In the genomic region with DNA sequence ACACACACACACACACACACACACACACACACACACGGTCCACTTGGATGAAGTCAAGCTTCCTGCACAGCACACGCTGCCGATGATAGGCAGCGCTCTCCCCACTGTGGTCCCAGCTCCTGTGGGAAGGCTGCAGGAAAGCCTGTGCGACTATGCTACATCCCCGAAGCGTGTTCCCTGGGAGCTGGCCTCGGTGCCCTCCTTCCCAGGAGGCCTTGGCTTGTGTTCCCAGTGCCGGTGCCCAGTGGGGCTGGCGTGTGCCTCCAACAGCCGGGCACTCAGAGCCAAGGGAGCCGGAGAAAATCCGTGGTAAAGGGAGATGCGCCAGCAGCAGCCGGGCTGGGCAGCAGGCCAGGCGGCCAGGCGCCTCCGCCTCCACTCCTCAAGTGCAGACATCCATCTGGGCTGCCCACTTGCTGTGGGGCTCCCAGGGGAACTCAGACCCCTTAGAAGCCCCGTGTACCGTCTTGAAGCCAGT, we compare ENCODE assay signal across 7 mouse cellular contexts. TPM values are rescaled to one million over a fixed set of nuclear protein-coding genes. Genes with fewer than 3 reads are reported as not detected.
DNase-seq lines count a peak whose midpoint lies in the region; ATAC-seq and TF ChIP-seq lines count a peak whose summit lies in the region.

No protein-coding gene starts in this region.

- peak; percentile 44 for DNase-seq in Patski (ENCODE audit: low read depth, low spot score)
- peak; percentile 67 for DNase-seq in brain, embryonic 18.5 days (ENCODE audit: low read depth, low spot score)
- peak; percentile 73 to 75 for DNase-seq in frontal cortex, postnatal 25 days (ENCODE audit: low spot score in 2 of 2)
- peak; percentile 29 for DNase-seq in hindbrain, embryonic 11.5 days (ENCODE audit: low spot score)
- peak; percentile 88 to 92 for DNase-seq in layer of hippocampus, postnatal 10 days (ENCODE audit: low spot score in 2 of 2)
- DNase-seq in thymus, postnatal 0 days (ENCODE audit: low spot score) = no peak

- H3K36me3 ChIP-seq in hindbrain, embryonic 11.5 days (ENCODE audit: control insufficient read depth, insufficient read depth, low read length) = no peaks in the 10 kb centered on the region
- no peaks in the 10 kb centered on the region for H3K36me3 ChIP-seq in neural tube, embryonic 13.5 days

- TF ChIP-seq CTCF in Patski (IDR thresholded peaks at IDR 0.05) = no peak

- no peak overlapping the region for H3K9ac ChIP-seq in hindbrain, embryonic 11.5 days (ENCODE audit: low read depth, low read length)
- peak overlapping the region; percentile 31; the same call in 1 of the 2 replicates for H3K9ac ChIP-seq in neural tube, embryonic 13.5 days

- ATAC-seq in Patski = peak; percentile 45
- no peak for ATAC-seq in hindbrain, embryonic 11.5 days (ENCODE audit: low FRiP score)
- peak; percentile 82 for ATAC-seq in neural tube, embryonic 13.5 days (ENCODE audit: low read depth)

- 76% methylated on average over 20 of the region's 20 CpGs for WGBS in hindbrain, embryonic 11.5 days
- 37% methylated on average over 20 of the region's 20 CpGs for WGBS in neural tube, embryonic 13.5 days

- H3K4me2 ChIP-seq in hindbrain, embryonic 11.5 days (replicated peaks; ENCODE audit: low read depth, low read length) = no peak overlapping the region
- peak overlapping the region; percentile 37 for H3K4me2 ChIP-seq in neural tube, embryonic 13.5 days

- no peaks in the 10 kb centered on the region for H3K4me1 ChIP-seq in hindbrain, embryonic 11.5 days (replicated peaks; ENCODE audit: control insufficient read depth, insufficient read depth, low read length)
- peaks cover 19% of the 10 kb centered on the region for H3K4me1 ChIP-seq in neural tube, embryonic 13.5 days (replicated peaks)

- no peaks in the 10 kb centered on the region for H3K27me3 ChIP-seq in Patski
- no peaks in the 10 kb centered on the region for H3K27me3 ChIP-seq in hindbrain, embryonic 11.5 days (ENCODE audit: control insufficient read depth, insufficient read depth, low read length)
- H3K27me3 ChIP-seq in neural tube, embryonic 13.5 days = no peaks in the 10 kb centered on the region

- H3K4me3 ChIP-seq in hindbrain, embryonic 11.5 days (ENCODE audit: low read depth, low read length) = no peak overlapping the region
- no peak overlapping the region for H3K4me3 ChIP-seq in neural tube, embryonic 13.5 days

- H3K27ac ChIP-seq in hindbrain, embryonic 11.5 days (ENCODE audit: low read depth, low read length) = peak overlapping the region; percentile 49; the same call in 1 of the 2 replicates
- H3K27ac ChIP-seq in neural tube, embryonic 13.5 days (replicated peaks) = peak overlapping the region; percentile 83

- POLR2A ChIA-PET in Patski (lab: Charles Lee) = interaction anchor here (1.5 kb wide), 1 partner anchor 9 kb away, joined by 4 read pairs; no protein-coding TSS in a partner anchor

- CTCF ChIA-PET in Patski (lab: Charles Lee) = interaction anchor here (0.7 kb wide), 1 partner anchor 54 kb away, joined by 3 read pairs; no protein-coding TSS in a partner anchor

- H3K9me3 ChIP-seq in hindbrain, embryonic 11.5 days (ENCODE audit: control insufficient read depth, low read length) = no peaks in the 10 kb centered on the region
- H3K9me3 ChIP-seq in neural tube, embryonic 13.5 days = no peaks in the 10 kb centered on the region

- in situ Hi-C loops in Patski (cut with MboI; ENCODE audit: low pct_unique_long_range_greater_than_20kb) = no loop called here

RNA-seq across cellular contexts. Expression of gene Pard6b, which starts 25.9 kb away (rescaled TPM):
- polyA plus RNA-seq in Patski (2021) = 40.3 TPM
- 7.1 and 7.5 TPM in 2 replicates for polyA plus RNA-seq in hindbrain, embryonic 11.5 days (2014; fragmentation: Nextera tagmentation; extraction: Ambion mirVana)
- total RNA-seq in layer of hippocampus, postnatal 10 days (2021) = 1 to 10 TPM; 3.5 to 3.7 TPM
- 7.5 and 9.1 TPM in 2 replicates for polyA plus RNA-seq in neural tube, embryonic 13.5 days (2015; fragmentation: Nextera tagmentation; extraction: Ambion mirVana)
- 3.1 and 3.4 TPM in 2 replicates for polyA plus RNA-seq in thymus, postnatal 0 days (2015; fragmentation: Nextera tagmentation; extraction: Ambion mirVana)
